Comparison of ENCODE assay signal across 8 mouse cellular contexts in the genomic region with DNA sequence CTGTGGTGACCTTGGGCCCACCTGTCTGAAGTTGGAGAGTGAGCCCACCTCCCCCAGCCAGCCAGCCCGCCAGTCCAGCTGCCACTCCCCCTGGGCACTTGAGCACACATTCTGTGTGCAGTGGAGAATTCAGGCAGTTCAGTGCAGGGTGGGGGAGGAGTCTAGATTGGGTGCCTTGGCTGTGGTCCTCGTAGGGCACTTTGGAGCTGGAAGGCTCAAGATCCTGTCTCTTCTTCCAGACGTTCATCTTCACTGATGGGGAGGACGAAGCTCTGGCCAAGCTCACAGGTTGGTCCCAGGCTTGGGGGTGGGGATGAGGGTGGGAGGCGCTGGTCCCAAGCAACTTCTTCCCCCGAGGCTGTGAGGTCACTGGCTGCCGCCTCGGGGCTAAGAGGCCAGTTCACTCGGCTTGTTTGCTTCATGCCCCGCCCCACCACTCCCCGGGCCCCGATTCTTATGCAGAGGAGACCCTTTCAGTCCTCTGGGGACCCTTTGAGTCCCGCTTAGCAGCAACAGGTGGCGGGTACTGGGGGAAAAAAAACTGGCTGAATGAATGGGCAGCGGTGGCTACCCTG. TPM values are rescaled to one million over a fixed set of nuclear protein-coding genes. Genes with fewer than 3 reads are reported as not detected.
A peak's percentile ranks its signal among the peaks of the same experiment; 100 is the strongest.
DNase-seq lines count a peak whose midpoint lies in the region; ATAC-seq and TF ChIP-seq lines count a peak whose summit lies in the region.

No protein-coding gene starts in this region.

- peaks cover 63% of the 10 kb centered on the region for H3K27me3 ChIP-seq in embryonic facial prominence, embryonic 12.5 days
- peaks cover 42% of the 10 kb centered on the region for H3K27me3 ChIP-seq in limb, embryonic 11.5 days (ENCODE audit: control insufficient read depth, insufficient read depth, low read length)

- no peak for TF ChIP-seq CTCF in left cerebral cortex, adult 2 months (IDR thresholded peaks at IDR 0.05)

- intact Hi-C loops in left cerebral cortex, adult 2 months (cut with DNase I): no loop called here
- intact Hi-C loops in left cerebral cortex, postnatal 4 days (cut with DNase I): no loop called here
- intact Hi-C loops in left cerebral cortex, postnatal 14 days (cut with DNase I): no loop called here

- peak overlapping the region; percentile 76 for H3K4me2 ChIP-seq in embryonic facial prominence, embryonic 12.5 days (replicated peaks)
- peak overlapping the region; percentile 50 for H3K4me2 ChIP-seq in limb, embryonic 11.5 days (ENCODE audit: low read depth, severe bottlenecking)

- H3K4me1 ChIP-seq in embryonic facial prominence, embryonic 12.5 days: peaks cover 57% of the 10 kb centered on the region
- peaks cover 32% of the 10 kb centered on the region for H3K4me1 ChIP-seq in limb, embryonic 11.5 days (ENCODE audit: control insufficient read depth, insufficient read depth, low read length)

- peak overlapping the region; percentile 58 for H3K9ac ChIP-seq in embryonic facial prominence, embryonic 12.5 days
- H3K9ac ChIP-seq in limb, embryonic 11.5 days (ENCODE audit: low read length): no peak overlapping the region

- ATAC-seq in embryonic facial prominence, embryonic 12.5 days (ENCODE audit: insufficient number of reproducible peaks, insufficient read depth, low FRiP score, low TSS enrichment): no peak
- ATAC-seq in limb, embryonic 11.5 days (ENCODE audit: insufficient number of reproducible peaks, low FRiP score, low TSS enrichment, low read depth): no peak

- 5% methylated on average over 15 of the region's 15 CpGs for WGBS in embryonic facial prominence, embryonic 12.5 days
- WGBS in limb, embryonic 11.5 days: 28% methylated on average over 15 of the region's 15 CpGs

- H3K27ac ChIP-seq in left cerebral cortex, adult 2 months: peak overlapping the region; percentile 83; the same call in 1 of the 2 replicates
- H3K27ac ChIP-seq in embryonic facial prominence, embryonic 12.5 days: peak overlapping the region; percentile 85
- H3K27ac ChIP-seq in limb, embryonic 11.5 days (replicated peaks; ENCODE audit: low read depth, low read length): no peak overlapping the region

- peak overlapping the region; percentile 40; the same call in 1 of the 2 replicates for H3K4me3 ChIP-seq in left cerebral cortex, adult 2 months
- peak overlapping the region; percentile 53 for H3K4me3 ChIP-seq in embryonic facial prominence, embryonic 12.5 days
- H3K4me3 ChIP-seq in limb, embryonic 11.5 days (ENCODE audit: low read depth, low read length): peak overlapping the region; percentile 20; the same call in 1 of the 2 replicates

- H3K36me3 ChIP-seq in embryonic facial prominence, embryonic 12.5 days: 0 out of 2 replicates have a peak, but pooled peaks cover 5% of the 10 kb centered on the region
- H3K36me3 ChIP-seq in limb, embryonic 11.5 days (ENCODE audit: control insufficient read depth, insufficient read depth, low read length): 0 out of 2 replicates have a peak, but pooled peaks cover 2% of the 10 kb centered on the region

- no peaks in the 10 kb centered on the region for H3K9me3 ChIP-seq in embryonic facial prominence, embryonic 12.5 days
- no peaks in the 10 kb centered on the region for H3K9me3 ChIP-seq in limb, embryonic 11.5 days (ENCODE audit: control insufficient read depth, low read length)

- no peak for DNase-seq in left cerebral cortex, adult 2 months (ENCODE audit: extremely low spot score in 1 of 2, low spot score in 2 of 2)
- DNase-seq in left cerebral cortex, postnatal 4 days: no peak
- DNase-seq in limb, embryonic 11.5 days (ENCODE audit: low spot score): no peak
- DNase-seq in neural tube, embryonic 10.5 days (ENCODE audit: extremely low spot score, low spot score): peak; percentile 68
- no peak for DNase-seq in urinary bladder, postnatal 25 days (ENCODE audit: low spot score)
- no peak for DNase-seq in left cerebral cortex, postnatal 14 days (ENCODE audit: low spot score in 2 of 2)
- no peak for DNase-seq in right cerebral cortex, postnatal 25 days

RNA-seq across cellular contexts. Expression of a gene that starts 4.6 kb away (rescaled TPM):
- total RNA-seq in left cerebral cortex, adult 2 months (2021): 10 to 100 TPM; 25.9 to 26.2 TPM
- total RNA-seq in left cerebral cortex, postnatal 4 days (2021): 10 to 100 TPM; 19.7 to 20.7 TPM
- 14.0 and 14.2 TPM in 2 replicates for polyA plus RNA-seq in embryonic facial prominence, embryonic 12.5 days (2016; fragmentation: Nextera tagmentation; extraction: Ambion mirVana)
- polyA plus RNA-seq in limb, embryonic 11.5 days (2014; fragmentation: Nextera tagmentation; extraction: Ambion mirVana): 9.0 and 10.8 TPM in 2 replicates
- total RNA-seq in left cerebral cortex, postnatal 14 days (2021): 10 to 100 TPM; 18.8 to 28.4 TPM

RNA-seq across cellular contexts. Expression of a gene that starts 37.1 kb away (rescaled TPM):
- total RNA-seq in left cerebral cortex, adult 2 months (2021): 100 to 1,000 TPM; 244 to 247 TPM
- total RNA-seq in left cerebral cortex, postnatal 4 days (2021): 100 to 1,000 TPM; 382 to 395 TPM
- polyA plus RNA-seq in embryonic facial prominence, embryonic 12.5 days (2016; fragmentation: Nextera tagmentation; extraction: Ambion mirVana): 60.6 and 62.6 TPM in 2 replicates
- 51.4 and 58.3 TPM in 2 replicates for polyA plus RNA-seq in limb, embryonic 11.5 days (2014; fragmentation: Nextera tagmentation; extraction: Ambion mirVana)
- 100 to 1,000 TPM; 342 to 349 TPM for total RNA-seq in left cerebral cortex, postnatal 14 days (2021)

RNA-seq across cellular contexts. Expression of a gene that starts 46.8 kb away (rescaled TPM):
- not detected for total RNA-seq in left cerebral cortex, adult 2 months (2021)
- total RNA-seq in left cerebral cortex, postnatal 4 days (2021): not detected
- 0.53 and 1.1 TPM in 2 replicates for polyA plus RNA-seq in embryonic facial prominence, embryonic 12.5 days (2016; fragmentation: Nextera tagmentation; extraction: Ambion mirVana)
- polyA plus RNA-seq in limb, embryonic 11.5 days (2014; fragmentation: Nextera tagmentation; extraction: Ambion mirVana): not detected in 2 replicates
- total RNA-seq in left cerebral cortex, postnatal 14 days (2021): not detected
